Mouse (Mus musculus) neural tube, embryonic 13.5 days (tissue): ENCODE measurements around the gene Rbm33. TPM values are rescaled to one million over a fixed set of nuclear protein-coding genes. Genes with fewer than 3 reads are reported as not detected.
A peak's percentile ranks its signal among the peaks of the same experiment; 100 is the strongest.

Experiments
- ATAC-seq: fragments of 200-750 bp; cut with Nextera tagmentation; 2 replicates; pipeline ENCODE4 v1.8.0; 2017; ENCODE audit warnings: low read depth, mild to moderate bottlenecking, moderate TSS enrichment, moderate library complexity
- H3K27ac ChIP-seq: fragments of 300-500 bp; sonication (generic); replicated peaks from 2 replicates; pipeline ENCODE4 v1.5.1; 2015; ENCODE audit warnings: moderate library complexity, mild to moderate bottlenecking, inconsistent platforms
- H3K27me3 ChIP-seq: fragments of 300-500 bp; sonication (generic); 2 replicates; pipeline ENCODE4 v1.6.1; 2015; ENCODE audit warnings: mild to moderate bottlenecking, inconsistent platforms
- H3K36me3 ChIP-seq: fragments of 300-500 bp; sonication (generic); 2 replicates; pipeline ENCODE4 v1.6.1; 2015; ENCODE audit warnings: mild to moderate bottlenecking, inconsistent platforms
- H3K4me1 ChIP-seq: fragments of 300-500 bp; sonication (generic); replicated peaks from 2 replicates; pipeline ENCODE4 v1.6.1; 2015; ENCODE audit warnings: inconsistent platforms
- H3K4me2 ChIP-seq: fragments of 300-500 bp; sonication (generic); 2 replicates; pipeline ENCODE4 v1.6.1; 2015; ENCODE audit warnings: inconsistent platforms, mild to moderate bottlenecking, moderate library complexity
- H3K4me3 ChIP-seq: fragments of 300-500 bp; sonication (generic); 2 replicates; pipeline ENCODE4 v1.5.1; 2015; ENCODE audit warnings: mild to moderate bottlenecking, inconsistent platforms
- H3K9ac ChIP-seq: fragments of 300-500 bp; sonication (generic); 2 replicates; pipeline ENCODE4 v1.6.1; 2015; ENCODE audit warnings: moderate library complexity, mild to moderate bottlenecking, inconsistent platforms
- H3K9me3 ChIP-seq: fragments of 300-500 bp; sonication (generic); 2 replicates; pipeline ENCODE4 v1.6.1; 2016; ENCODE audit warnings: inconsistent platforms
- WGBS: fragments of 180-500 bp; shearing (Covaris S2); methylation state at CpG from one replicate; pipeline ENCODE4 v1.1.7; 2015; 5-methylcytosine and 5-hydroxymethylcytosine counted together
- polyA plus RNA-seq: library from polyadenylated mRNA; unstranded; fragments of >200 nt; fragmentation: Nextera tagmentation; extraction: Ambion mirVana; gene quantifications from 2 replicates; pipeline ENCODE4 v1.2.1, GENCODE M21; 2015

Gene Rbm33
- polyA plus RNA-seq, 1 experiment from 2014 or later = 13.2 TPM

- no peak overlapping the region for H3K27ac ChIP-seq
- no peaks in the 10 kb centered on the region for H3K27me3 ChIP-seq
- H3K9me3 ChIP-seq = no peaks in the 10 kb centered on the region
- H3K36me3 ChIP-seq = no peaks in the 10 kb centered on the region
- H3K4me1 ChIP-seq = no peaks in the 10 kb centered on the region
- no peak for ATAC-seq
- no peak overlapping the region for H3K9ac ChIP-seq
- no peak overlapping the region for H3K4me3 ChIP-seq
- WGBS = 83% methylated on average over 6 of the region's 6 CpGs
- H3K4me2 ChIP-seq = no peak overlapping the region
Measured at GRCm38 (mm10) chr5:28299346-28299745, 17.6 kb upstream of the Rbm33 start.

- no peak overlapping the region for H3K4me3 ChIP-seq
- no peaks in the 10 kb centered on the region for H3K36me3 ChIP-seq
- no peak for ATAC-seq
- no peak overlapping the region for H3K9ac ChIP-seq
- no peaks in the 10 kb centered on the region for H3K9me3 ChIP-seq
- H3K4me2 ChIP-seq = no peak overlapping the region
- H3K27me3 ChIP-seq = no peaks in the 10 kb centered on the region
- WGBS = 88% methylated on average over 1 of the region's 1 CpGs
- H3K4me1 ChIP-seq = no peaks in the 10 kb centered on the region
- no peak overlapping the region for H3K27ac ChIP-seq
Measured at GRCm38 (mm10) chr5:28302671-28303070, 14.2 kb upstream of the Rbm33 start.

- Histone ChIP-seq H3K4me3 (no peak overlapping the region), H3K36me3 (no peaks in the 10 kb centered on the region), H3K27ac (no peak overlapping the region), H3K9ac (no peak overlapping the region), H3K4me2 (no peak overlapping the region), H3K9me3 (no peaks in the 10 kb centered on the region), H3K4me1 (no peaks in the 10 kb centered on the region), H3K27me3 (no peaks in the 10 kb centered on the region)
- no peak for ATAC-seq
Measured at GRCm38 (mm10) chr5:28304551-28304950, 12.4 kb upstream of the Rbm33 start.

GRCm38 (mm10) chr5:28315526-28315925, 1.4 kb upstream of the Rbm33 start:
- Histone ChIP-seq H3K4me3 (no peak overlapping the region), H3K36me3 (no peaks in the 10 kb centered on the region), H3K27me3 (no peaks in the 10 kb centered on the region), H3K9ac (no peak overlapping the region), H3K27ac (no peak overlapping the region), H3K4me2 (no peak overlapping the region), H3K4me1 (peaks cover 31% of the 10 kb centered on the region), H3K9me3 (no peaks in the 10 kb centered on the region)
- no peak for ATAC-seq
- 92% methylated on average over 8 of the region's 8 CpGs for WGBS

- H3K36me3 ChIP-seq = no peaks in the 10 kb centered on the region
- peak overlapping the region; percentile 100 for H3K9ac ChIP-seq
- H3K27ac ChIP-seq = peak overlapping the region; percentile 100
- peak; percentile 72 for ATAC-seq
- WGBS = 1% methylated on average over 14 of the region's 14 CpGs
- peak overlapping the region; percentile 95 for H3K4me3 ChIP-seq
- H3K9me3 ChIP-seq = no peaks in the 10 kb centered on the region
- peaks cover 38% of the 10 kb centered on the region for H3K4me1 ChIP-seq
- peak overlapping the region; percentile 82 for H3K4me2 ChIP-seq
- H3K27me3 ChIP-seq = no peaks in the 10 kb centered on the region
Measured at GRCm38 (mm10) chr5:28316151-28316721, 685 bp upstream of the Rbm33 start.

GRCm38 (mm10) chr5:28317253-28317916, 464 bp downstream of the Rbm33 start:
- Histone ChIP-seq H3K4me3 (peak overlapping the region; percentile 95), H3K9ac (peak overlapping the region; percentile 100), H3K27ac (peak overlapping the region; percentile 100), H3K4me2 (peak overlapping the region; percentile 82), H3K9me3 (no peaks in the 10 kb centered on the region), H3K36me3 (no peaks in the 10 kb centered on the region), H3K27me3 (no peaks in the 10 kb centered on the region), H3K4me1 (peaks cover 43% of the 10 kb centered on the region)
- under 1% methylated on average over 60 of the region's 62 CpGs for WGBS
- ATAC-seq = peak; percentile 85

GRCm38 (mm10) chr5:28317917-28318267, 971 bp downstream of the Rbm33 start:
- WGBS = 12% methylated on average over 3 of the region's 3 CpGs
- ATAC-seq = no peak
- no peaks in the 10 kb centered on the region for H3K36me3 ChIP-seq
- peak overlapping the region; percentile 100 for H3K27ac ChIP-seq
- no peaks in the 10 kb centered on the region for H3K27me3 ChIP-seq
- H3K4me2 ChIP-seq = peak overlapping the region; percentile 82
- peak overlapping the region; percentile 100 for H3K9ac ChIP-seq
- peaks cover 45% of the 10 kb centered on the region for H3K4me1 ChIP-seq
- H3K4me3 ChIP-seq = peak overlapping the region; percentile 95
- no peaks in the 10 kb centered on the region for H3K9me3 ChIP-seq

GRCm38 (mm10) chr5:28318671-28319070, 1.8 kb downstream of the Rbm33 start:
- Histone ChIP-seq H3K27me3 (no peaks in the 10 kb centered on the region), H3K9ac (peak overlapping the region; percentile 100), H3K4me3 (peak overlapping the region; percentile 95), H3K27ac (no peak overlapping the region), H3K4me1 (peaks cover 45% of the 10 kb centered on the region), H3K36me3 (no peaks in the 10 kb centered on the region), H3K4me2 (peak overlapping the region; percentile 82), H3K9me3 (no peaks in the 10 kb centered on the region)
- no peak for ATAC-seq
- WGBS = 75% methylated on average over 2 of the region's 2 CpGs

GRCm38 (mm10) chr5:28321769-28322168, 4.8 kb downstream of the Rbm33 start:
- Histone ChIP-seq H3K36me3 (no peaks in the 10 kb centered on the region), H3K9me3 (no peaks in the 10 kb centered on the region), H3K4me3 (no peak overlapping the region), H3K4me1 (peaks cover 55% of the 10 kb centered on the region), H3K27ac (no peak overlapping the region), H3K9ac (no peak overlapping the region), H3K4me2 (no peak overlapping the region), H3K27me3 (no peaks in the 10 kb centered on the region)
- 88% methylated on average over 1 of the region's 1 CpGs for WGBS
- no peak for ATAC-seq

GRCm38 (mm10) chr5:28322189-28322588, 5.3 kb downstream of the Rbm33 start:
- no peak overlapping the region for H3K4me2 ChIP-seq
- 92% methylated on average over 3 of the region's 3 CpGs for WGBS
- H3K27ac ChIP-seq = no peak overlapping the region
- H3K27me3 ChIP-seq = no peaks in the 10 kb centered on the region
- no peak overlapping the region for H3K4me3 ChIP-seq
- ATAC-seq = no peak
- H3K9ac ChIP-seq = no peak overlapping the region
- peaks cover 59% of the 10 kb centered on the region for H3K4me1 ChIP-seq
- no peaks in the 10 kb centered on the region for H3K36me3 ChIP-seq
- H3K9me3 ChIP-seq = no peaks in the 10 kb centered on the region

GRCm38 (mm10) chr5:28323822-28324221, 6.9 kb downstream of the Rbm33 start:
- H3K4me3 ChIP-seq = no peak overlapping the region
- no peaks in the 10 kb centered on the region for H3K9me3 ChIP-seq
- no peaks in the 10 kb centered on the region for H3K27me3 ChIP-seq
- no peak for ATAC-seq
- no peak overlapping the region for H3K27ac ChIP-seq
- H3K9ac ChIP-seq = no peak overlapping the region
- no peak overlapping the region for H3K4me2 ChIP-seq
- no peaks in the 10 kb centered on the region for H3K36me3 ChIP-seq
- H3K4me1 ChIP-seq = peaks cover 55% of the 10 kb centered on the region
- WGBS = 86% methylated on average over 2 of the region's 2 CpGs

GRCm38 (mm10) chr5:28324457-28324856, 7.5 kb downstream of the Rbm33 start:
- WGBS = 71% methylated on average over 1 of the region's 1 CpGs
- peaks cover 48% of the 10 kb centered on the region for H3K4me1 ChIP-seq
- no peaks in the 10 kb centered on the region for H3K36me3 ChIP-seq
- H3K27ac ChIP-seq = no peak overlapping the region
- no peak overlapping the region for H3K4me3 ChIP-seq
- no peak overlapping the region for H3K9ac ChIP-seq
- no peak overlapping the region for H3K4me2 ChIP-seq
- H3K27me3 ChIP-seq = no peaks in the 10 kb centered on the region
- no peak for ATAC-seq
- H3K9me3 ChIP-seq = no peaks in the 10 kb centered on the region
